30 mouse cellular contexts compared by ENCODE assay signal in genomic region chr5:10189480-10189879, GRCm38 (mm10). TPM values are rescaled to one million over a fixed set of nuclear protein-coding genes. Genes with fewer than 3 reads are reported as not detected.
"Had no signal": no experiment of that assay in that cellular context is flagged by ENCODE, and none has a peak within 500 bp of the region (broad histone marks: within the 10 kb centered on the region; RNA-seq: fewer than 3 reads in every experiment).

No protein-coding gene starts in this region.

- H3K36me3 ChIP-seq: limb, embryonic 10.5 days; limb, embryonic 13.5 days; neural tube, embryonic 12.5 days; neural tube, embryonic 15.5 days; stomach, embryonic 15.5 days had no signal

- H3K27me3 ChIP-seq: limb, embryonic 13.5 days; megakaryocyte, embryonic 14.5 days; neural tube, embryonic 12.5 days; neural tube, embryonic 15.5 days; stomach, embryonic 15.5 days had no signal

- H3K4me1 ChIP-seq: limb, embryonic 10.5 days; limb, embryonic 13.5 days; megakaryocyte, embryonic 14.5 days; neural tube, embryonic 12.5 days; neural tube, embryonic 15.5 days; stomach, embryonic 15.5 days had no signal

- H3K27ac ChIP-seq: kidney, postnatal 0 days; layer of hippocampus, adult 2 months; limb, embryonic 10.5 days; limb, embryonic 13.5 days; liver, embryonic 14.5 days; macrophage; neural tube, embryonic 12.5 days; neural tube, embryonic 15.5 days; stomach, embryonic 15.5 days had no signal

- H3K4me3 ChIP-seq: layer of hippocampus, adult 2 months; limb, embryonic 10.5 days; limb, embryonic 13.5 days; megakaryocyte, embryonic 14.5 days; neural tube, embryonic 12.5 days; neural tube, embryonic 15.5 days; stomach, embryonic 15.5 days had no signal

- H3K4me2 ChIP-seq: limb, embryonic 13.5 days; liver, embryonic 11.5 days; lung, embryonic 14.5 days; midbrain, embryonic 11.5 days; neural tube, embryonic 12.5 days; neural tube, embryonic 15.5 days; stomach, embryonic 15.5 days had no signal

- ATAC-seq: liver, postnatal 0 days; lung, postnatal 0 days had no signal

- H3K9ac ChIP-seq: limb, embryonic 13.5 days; liver, embryonic 14.5 days; liver, postnatal 0 days; lung, embryonic 14.5 days; neural tube, embryonic 12.5 days; neural tube, embryonic 15.5 days; stomach, embryonic 15.5 days had no signal

- H3K9me3 ChIP-seq: limb, embryonic 10.5 days; limb, embryonic 13.5 days; neural tube, embryonic 12.5 days; neural tube, embryonic 15.5 days; stomach, embryonic 15.5 days had no signal

- DNase-seq: kidney, adult 2 months; kidney, postnatal 25 days; layer of hippocampus, adult 9-11 months; liver, postnatal 0 days; lung, embryonic 14.5 days; midbrain, embryonic 14.5 days; right cerebral cortex, adult 18-20 months; right cerebral cortex, postnatal 14 days; right cerebral cortex, postnatal 4 days; spleen, adult 18-20 months; thymus, postnatal 25 days had no signal

RNA-seq across cellular contexts. Expression of gene Gm5152, which starts 56.8 kb away (rescaled TPM):
- total RNA-seq: layer of hippocampus, adult 2 months; layer of hippocampus, postnatal 25 days; left cerebral cortex, adult 18-20 months; left cerebral cortex, postnatal 25 days had no signal
- polyA plus RNA-seq: kidney, adult 2 months; kidney, embryonic 14.5 days; kidney, postnatal 0 days; large intestine, adult 2 months; limb, embryonic 10.5 days; limb, embryonic 13.5 days; liver, embryonic 11.5 days; liver, embryonic 14.5 days; liver, postnatal 0 days; lung, embryonic 14.5 days; lung, postnatal 0 days; macrophage; midbrain, embryonic 11.5 days; midbrain, embryonic 14.5 days; neural tube, embryonic 12.5 days; neural tube, embryonic 15.5 days; stomach, embryonic 15.5 days; thymus, postnatal 0 days had no signal
